Mouse (Mus musculus): Measurements from ENCODE around the gene Katnb1.

DNA sequence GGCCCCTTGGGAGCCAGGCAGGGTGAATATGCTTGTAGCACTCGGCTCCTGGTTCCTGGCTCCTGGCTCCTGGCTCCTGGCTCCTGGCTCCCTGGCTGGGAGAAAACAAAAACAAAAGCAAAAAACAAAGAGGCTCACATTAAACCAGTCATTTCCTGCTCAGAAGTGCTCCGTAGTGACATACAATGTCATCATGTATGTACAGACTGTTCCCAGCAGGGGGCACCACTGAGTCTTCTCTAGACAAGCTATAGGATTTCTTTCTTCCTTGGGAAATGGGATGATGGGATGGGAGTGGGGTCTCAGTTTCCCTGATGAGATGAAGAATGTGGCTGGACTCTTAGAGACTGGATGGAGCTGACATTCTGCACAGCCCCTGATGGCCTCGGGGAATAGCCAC is 13.4 kb upstream of the Katnb1 start:
- TF ChIP-seq CTCF (IDR thresholded peaks at IDR 0.05; ENCODE audit: low read depth) (peak; percentile 82), EP300 (IDR thresholded peaks at IDR 0.05; ENCODE audit: low read depth) (no peak)

All from liver, postnatal 0 days (tissue).